Mouse (Mus musculus): Measurements from ENCODE around the gene Msantd2. TPM values are rescaled to one million over a fixed set of nuclear protein-coding genes. Genes with fewer than 3 reads are reported as not detected.
A peak's percentile ranks its signal among the peaks of the same experiment; 100 is the strongest.

Msantd2 gene
- polyA plus RNA-seq, 1 experiment from 2014 or later, result 21.7 TPM

GRCm38 (mm10) chr9:37506023-37506422 is 16.9 kb downstream of the Msantd2 start:
- Histone ChIP-seq H3K9ac (no peak overlapping the region), H3K4me1 (replicated peaks) (no peaks in the 10 kb centered on the region), H3K4me3 (no peak overlapping the region), H3K9me3 (replicated peaks) (no peaks in the 10 kb centered on the region), H3K27ac (ENCODE audit: poor library complexity, severe bottlenecking) (no peak overlapping the region), H3K27me3 (replicated peaks) (no peaks in the 10 kb centered on the region), H3K36me3 (no peaks in the 10 kb centered on the region), H3K4me2 (no peak overlapping the region)
- ATAC-seq (ENCODE audit: insufficient number of reproducible peaks, low FRiP score), result no peak
- 87% methylated on average over 1 of the region's 1 CpGs for WGBS

GRCm38 (mm10) chr9:37512097-37512496 is 23.0 kb downstream of the Msantd2 start:
- Histone ChIP-seq H3K36me3 (no peaks in the 10 kb centered on the region), H3K9ac (no peak overlapping the region), H3K27me3 (replicated peaks) (no peaks in the 10 kb centered on the region), H3K9me3 (replicated peaks) (no peaks in the 10 kb centered on the region), H3K4me2 (no peak overlapping the region), H3K4me1 (replicated peaks) (peaks cover 18% of the 10 kb centered on the region), H3K27ac (ENCODE audit: poor library complexity, severe bottlenecking) (no peak overlapping the region), H3K4me3 (no peak overlapping the region)
- 92% methylated on average over 2 of the region's 2 CpGs for WGBS
- ATAC-seq (ENCODE audit: insufficient number of reproducible peaks, low FRiP score), result no peak

GRCm38 (mm10) chr9:37514456-37514855 is 25.3 kb downstream of the Msantd2 start:
- peaks cover 18% of the 10 kb centered on the region for H3K4me1 ChIP-seq (replicated peaks)
- H3K36me3 ChIP-seq, result peaks cover 9% of the 10 kb centered on the region
- H3K9me3 ChIP-seq (replicated peaks), result no peaks in the 10 kb centered on the region
- no peaks in the 10 kb centered on the region for H3K27me3 ChIP-seq (replicated peaks)
- ATAC-seq (ENCODE audit: insufficient number of reproducible peaks, low FRiP score), result no peak
- WGBS, result 70% methylated on average over 3 of the region's 3 CpGs
- H3K4me3 ChIP-seq, result no peak overlapping the region
- no peak overlapping the region for H3K9ac ChIP-seq
- no peak overlapping the region for H3K4me2 ChIP-seq
- H3K27ac ChIP-seq (ENCODE audit: poor library complexity, severe bottlenecking), result no peak overlapping the region

GRCm38 (mm10) chr9:37517467-37517866 is 28.3 kb downstream of the Msantd2 start:
- no peak overlapping the region for H3K9ac ChIP-seq
- H3K4me1 ChIP-seq (replicated peaks), result peaks cover 18% of the 10 kb centered on the region
- H3K27me3 ChIP-seq (replicated peaks), result no peaks in the 10 kb centered on the region
- no peaks in the 10 kb centered on the region for H3K9me3 ChIP-seq (replicated peaks)
- no peak overlapping the region for H3K4me2 ChIP-seq
- peak; percentile 51; the same call in 1 of the 2 replicates for ATAC-seq (ENCODE audit: insufficient number of reproducible peaks, low FRiP score)
- H3K36me3 ChIP-seq, result peaks cover 30% of the 10 kb centered on the region
- WGBS, result 47% methylated on average over 1 of the region's 1 CpGs
- no peak overlapping the region for H3K27ac ChIP-seq (ENCODE audit: poor library complexity, severe bottlenecking)
- H3K4me3 ChIP-seq, result no peak overlapping the region

GRCm38 (mm10) chr9:37518991-37519390 is 29.9 kb downstream of the Msantd2 start:
- H3K36me3 ChIP-seq, result peaks cover 41% of the 10 kb centered on the region
- no peak overlapping the region for H3K27ac ChIP-seq (ENCODE audit: poor library complexity, severe bottlenecking)
- no peak overlapping the region for H3K4me2 ChIP-seq
- H3K9ac ChIP-seq, result no peak overlapping the region
- no peaks in the 10 kb centered on the region for H3K27me3 ChIP-seq (replicated peaks)
- WGBS, result 88% methylated on average over 8 of the region's 8 CpGs
- ATAC-seq (ENCODE audit: insufficient number of reproducible peaks, low FRiP score), result no peak
- H3K9me3 ChIP-seq (replicated peaks), result no peaks in the 10 kb centered on the region
- H3K4me3 ChIP-seq, result no peak overlapping the region
- peaks cover 13% of the 10 kb centered on the region for H3K4me1 ChIP-seq (replicated peaks)

GRCm38 (mm10) chr9:37519995-37520394 is 30.9 kb downstream of the Msantd2 start:
- Histone ChIP-seq H3K9me3 (replicated peaks) (no peaks in the 10 kb centered on the region), H3K4me3 (no peak overlapping the region), H3K9ac (no peak overlapping the region), H3K27ac (ENCODE audit: poor library complexity, severe bottlenecking) (no peak overlapping the region), H3K27me3 (replicated peaks) (no peaks in the 10 kb centered on the region), H3K36me3 (peaks cover 41% of the 10 kb centered on the region), H3K4me2 (no peak overlapping the region), H3K4me1 (replicated peaks) (peaks cover 6% of the 10 kb centered on the region)
- WGBS, result 84% methylated on average over 2 of the region's 2 CpGs
- ATAC-seq (ENCODE audit: insufficient number of reproducible peaks, low FRiP score), result no peak

GRCm38 (mm10) chr9:37525461-37525860 is 36.3 kb downstream of the Msantd2 start:
- peaks cover 17% of the 10 kb centered on the region for H3K27me3 ChIP-seq (replicated peaks)
- no peak overlapping the region for H3K9ac ChIP-seq
- no peaks in the 10 kb centered on the region for H3K9me3 ChIP-seq (replicated peaks)
- H3K36me3 ChIP-seq, result peaks cover 26% of the 10 kb centered on the region
- no peak overlapping the region for H3K27ac ChIP-seq (ENCODE audit: poor library complexity, severe bottlenecking)
- peaks cover 31% of the 10 kb centered on the region for H3K4me1 ChIP-seq (replicated peaks)
- WGBS, result 66% methylated on average over 2 of the region's 2 CpGs
- no peak overlapping the region for H3K4me3 ChIP-seq
- ATAC-seq (ENCODE audit: insufficient number of reproducible peaks, low FRiP score), result no peak
- H3K4me2 ChIP-seq, result no peak overlapping the region

GRCm38 (mm10) chr9:37526443-37527395 is 37.6 kb downstream of the Msantd2 start:
- ATAC-seq (ENCODE audit: insufficient number of reproducible peaks, low FRiP score), result no peak
- H3K27me3 ChIP-seq (replicated peaks), result peaks cover 17% of the 10 kb centered on the region

GRCm38 (mm10) chr9:37527396-37528224 is 38.5 kb downstream of the Msantd2 start, which contains the start of gene Esam:
Esam (plus strand) TSS chr9:37528078.
- ATAC-seq (ENCODE audit: insufficient number of reproducible peaks, low FRiP score), result peak; percentile 76
- Histone ChIP-seq H3K4me1 (replicated peaks) (peaks cover 41% of the 10 kb centered on the region), H3K9ac (peak within 1 kb of the TSS; percentile 73)

More at GRCm38 (mm10) chr9:37526443-37527395, 37.6 kb downstream of the Msantd2 start:
- WGBS, result 24% methylated on average over 21 of the region's 21 CpGs
- peak overlapping the region; percentile 86 for H3K4me2 ChIP-seq
- no peaks in the 10 kb centered on the region for H3K9me3 ChIP-seq (replicated peaks)
- H3K4me1 ChIP-seq (replicated peaks), result peaks cover 38% of the 10 kb centered on the region
- no peak overlapping the region for H3K27ac ChIP-seq (ENCODE audit: poor library complexity, severe bottlenecking)
- peaks cover 18% of the 10 kb centered on the region for H3K36me3 ChIP-seq
- H3K4me3 ChIP-seq, result peak overlapping the region; percentile 49
- peak overlapping the region; percentile 73 for H3K9ac ChIP-seq

GRCm38 (mm10) chr9:37528225-37528970 is 39.3 kb downstream of the Msantd2 start:
- Histone ChIP-seq H3K27ac (ENCODE audit: poor library complexity, severe bottlenecking) (peak overlapping the region; percentile 78), H3K9me3 (replicated peaks) (no peaks in the 10 kb centered on the region), H3K4me1 (replicated peaks) (peaks cover 41% of the 10 kb centered on the region), H3K4me2 (peak overlapping the region; percentile 86), H3K4me3 (peak overlapping the region; percentile 49), H3K27me3 (replicated peaks) (peaks cover 17% of the 10 kb centered on the region), H3K9ac (peak overlapping the region; percentile 73), H3K36me3 (peaks cover 6% of the 10 kb centered on the region)
- no peak for ATAC-seq (ENCODE audit: insufficient number of reproducible peaks, low FRiP score)
- 25% methylated on average over 9 of the region's 9 CpGs for WGBS

More at GRCm38 (mm10) chr9:37527396-37528224, 38.5 kb downstream of the Msantd2 start, which contains the start of gene Esam:
- peak within 1 kb of the TSS; percentile 78 for H3K27ac ChIP-seq (ENCODE audit: poor library complexity, severe bottlenecking)
- peaks cover 17% of the 10 kb centered on the region for H3K27me3 ChIP-seq (replicated peaks)
- WGBS, result 3% methylated on average over 41 of the region's 41 CpGs
- H3K36me3 ChIP-seq, result peaks cover 14% of the 10 kb centered on the region
- H3K4me2 ChIP-seq, result peak within 1 kb of the TSS; percentile 86
- H3K9me3 ChIP-seq (replicated peaks), result no peaks in the 10 kb centered on the region
- peak within 1 kb of the TSS; percentile 49 for H3K4me3 ChIP-seq

All from heart, embryonic 12.5 days (tissue).